Mouse (Mus musculus): ENCODE results near the gene Grifin. TPM values are rescaled to one million over a fixed set of nuclear protein-coding genes. Genes with fewer than 3 reads are reported as not detected.
A peak's percentile ranks its signal among the peaks of the same experiment; 100 is the strongest.

The Grifin gene
- total and polyA plus RNA-seq, 2 experiments from 2014 or later = 0.25 TPM; not detected in 1

GRCm38 (mm10) chr5:140562601-140563000 lies 2.3 kb downstream of the Grifin start:
- ATAC-seq (no peak), DNase-seq (ENCODE audit: low spot score) (no peak)
- no peak overlapping the region for H3K4me2 ChIP-seq (ENCODE audit: low read depth, low read length)
- no peak overlapping the region for H3K9ac ChIP-seq (replicated peaks; ENCODE audit: low read length)
- no peak overlapping the region for H3K4me3 ChIP-seq (ENCODE audit: low read length)
- H3K4me1 ChIP-seq (ENCODE audit: insufficient read depth, low read length) = no peaks in the 10 kb centered on the region; the same call in 1 of the 2 replicates
- H3K27me3 ChIP-seq (ENCODE audit: insufficient read depth, low read length) = no peaks in the 10 kb centered on the region
- TF ChIP-seq CTCF (IDR thresholded peaks at IDR 0.05; ENCODE audit: low read depth) = no peak
- 74% methylated on average over 9 of the region's 9 CpGs for WGBS
- no peak overlapping the region for H3K27ac ChIP-seq
- no peaks in the 10 kb centered on the region for H3K9me3 ChIP-seq (ENCODE audit: low read length)
- H3K36me3 ChIP-seq (ENCODE audit: insufficient read depth, low read length) = no peaks in the 10 kb centered on the region

- Histone ChIP-seq H3K9ac (replicated peaks; ENCODE audit: low read length) (no peak overlapping the region), H3K27ac (no peak overlapping the region), H3K4me1 (ENCODE audit: insufficient read depth, low read length) (no peaks in the 10 kb centered on the region), H3K4me2 (ENCODE audit: low read depth, low read length) (no peak overlapping the region), H3K27me3 (ENCODE audit: insufficient read depth, low read length) (no peaks in the 10 kb centered on the region), H3K9me3 (ENCODE audit: low read length) (no peaks in the 10 kb centered on the region), H3K4me3 (ENCODE audit: low read length) (no peak overlapping the region), H3K36me3 (ENCODE audit: insufficient read depth, low read length) (no peaks in the 10 kb centered on the region)
- ATAC-seq = no peak
- DNase-seq (ENCODE audit: low spot score) = no peak
- no peak for TF ChIP-seq CTCF (IDR thresholded peaks at IDR 0.05; ENCODE audit: low read depth)
- 37% methylated on average over 3 of the region's 3 CpGs for WGBS
Observed at GRCm38 (mm10) chr5:140556859-140557258, 8.0 kb downstream of the Grifin start.

GRCm38 (mm10) chr5:140553719-140554118 lies 11.2 kb downstream of the Grifin start:
- TF ChIP-seq CTCF (IDR thresholded peaks at IDR 0.05; ENCODE audit: low read depth) = no peak
- no peaks in the 10 kb centered on the region for H3K27me3 ChIP-seq (ENCODE audit: insufficient read depth, low read length)
- ATAC-seq = no peak
- H3K4me1 ChIP-seq (ENCODE audit: insufficient read depth, low read length) = no peaks in the 10 kb centered on the region
- H3K9ac ChIP-seq (replicated peaks; ENCODE audit: low read length) = no peak overlapping the region
- 89% methylated on average over 7 of the region's 7 CpGs for WGBS
- no peaks in the 10 kb centered on the region for H3K9me3 ChIP-seq (ENCODE audit: low read length)
- no peak overlapping the region for H3K4me3 ChIP-seq (ENCODE audit: low read length)
- H3K4me2 ChIP-seq (ENCODE audit: low read depth, low read length) = no peak overlapping the region
- no peak overlapping the region for H3K27ac ChIP-seq
- H3K36me3 ChIP-seq (ENCODE audit: insufficient read depth, low read length) = no peaks in the 10 kb centered on the region
- DNase-seq (ENCODE audit: low spot score) = no peak

GRCm38 (mm10) chr5:140549306-140550047 lies 15.4 kb downstream of the Grifin start:
- no peak for TF ChIP-seq CTCF (IDR thresholded peaks at IDR 0.05; ENCODE audit: low read depth)
- no peaks in the 10 kb centered on the region for H3K9me3 ChIP-seq (ENCODE audit: low read length)
- no peaks in the 10 kb centered on the region for H3K4me1 ChIP-seq (ENCODE audit: insufficient read depth, low read length)
- peak; percentile 95 for ATAC-seq
- no peak overlapping the region for H3K9ac ChIP-seq (replicated peaks; ENCODE audit: low read length)
- no peaks in the 10 kb centered on the region for H3K36me3 ChIP-seq (ENCODE audit: insufficient read depth, low read length)
- 8% methylated on average over 17 of the region's 17 CpGs for WGBS
- peak; percentile 78 for DNase-seq (ENCODE audit: low spot score)
- H3K27me3 ChIP-seq (ENCODE audit: insufficient read depth, low read length) = no peaks in the 10 kb centered on the region
- peak overlapping the region; percentile 37 for H3K4me2 ChIP-seq (ENCODE audit: low read depth, low read length)
- H3K4me3 ChIP-seq (ENCODE audit: low read length) = no peak overlapping the region
- H3K27ac ChIP-seq = peak overlapping the region; percentile 45

- peak; percentile 25; the same call in 1 of the 2 replicates for TF ChIP-seq CTCF (IDR thresholded peaks at IDR 0.05; ENCODE audit: low read depth)
- 87% methylated on average over 19 of the region's 19 CpGs for WGBS
- Histone ChIP-seq H3K4me2 (ENCODE audit: low read depth, low read length) (no peak overlapping the region), H3K9me3 (ENCODE audit: low read length) (no peaks in the 10 kb centered on the region), H3K27ac (no peak overlapping the region), H3K9ac (replicated peaks; ENCODE audit: low read length) (no peak overlapping the region), H3K36me3 (ENCODE audit: insufficient read depth, low read length) (no peaks in the 10 kb centered on the region), H3K4me3 (ENCODE audit: low read length) (no peak overlapping the region), H3K4me1 (ENCODE audit: insufficient read depth, low read length) (no peaks in the 10 kb centered on the region), H3K27me3 (ENCODE audit: insufficient read depth, low read length) (no peaks in the 10 kb centered on the region)
- no peak for ATAC-seq
- DNase-seq (ENCODE audit: low spot score) = no peak
Observed at GRCm38 (mm10) chr5:140546332-140546731, 18.5 kb downstream of the Grifin start.

GRCm38 (mm10) chr5:140545651-140546050 lies 19.2 kb downstream of the Grifin start:
- no peaks in the 10 kb centered on the region for H3K4me1 ChIP-seq (ENCODE audit: insufficient read depth, low read length)
- TF ChIP-seq CTCF (IDR thresholded peaks at IDR 0.05; ENCODE audit: low read depth) = no peak
- no peaks in the 10 kb centered on the region for H3K36me3 ChIP-seq (ENCODE audit: insufficient read depth, low read length)
- H3K27me3 ChIP-seq (ENCODE audit: insufficient read depth, low read length) = no peaks in the 10 kb centered on the region
- no peak overlapping the region for H3K27ac ChIP-seq
- no peak overlapping the region for H3K4me3 ChIP-seq (ENCODE audit: low read length)
- WGBS = 63% methylated on average over 6 of the region's 6 CpGs
- H3K9ac ChIP-seq (replicated peaks; ENCODE audit: low read length) = no peak overlapping the region
- DNase-seq (ENCODE audit: low spot score) = no peak
- no peak overlapping the region for H3K4me2 ChIP-seq (ENCODE audit: low read depth, low read length)
- H3K9me3 ChIP-seq (ENCODE audit: low read length) = no peaks in the 10 kb centered on the region
- no peak for ATAC-seq

Measured in hindbrain, postnatal 0 days (tissue).